Mouse (Mus musculus) embryo, embryonic 11 days (tissue): ENCODE measurements at regions not wholly inside any gene's neighbourhood (a gene's known extent, or its start where the extent isn't known, plus 50 kb on each side); places are given as distances from the start of the nearest gene placed in this dataset.

Source experiments
- DNase-seq: peaks from one replicate; pipeline ENCODE4 v3.0.0-alpha.2; 2015

DNA sequence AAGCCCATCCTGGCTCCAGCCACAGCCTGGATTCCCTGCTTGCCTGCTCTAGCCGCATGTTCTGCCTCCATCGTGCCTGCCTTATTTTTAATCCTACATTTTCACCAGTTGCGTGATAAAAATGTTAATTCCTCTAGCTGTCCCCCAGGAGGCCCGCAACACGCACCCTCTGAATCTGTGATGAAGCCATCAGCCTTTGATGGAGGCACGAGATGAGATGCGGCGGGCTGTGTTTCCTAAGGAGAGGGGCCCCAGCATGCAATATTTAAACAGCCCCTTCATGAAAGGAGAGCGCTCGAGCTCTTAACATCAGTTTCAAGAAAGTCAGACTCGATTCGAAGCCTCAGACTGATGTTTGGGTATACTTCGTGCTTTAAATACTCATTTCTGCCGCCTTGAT, 76.3 kb downstream of the Nptx2 start:
- no peak for DNase-seq

DNA sequence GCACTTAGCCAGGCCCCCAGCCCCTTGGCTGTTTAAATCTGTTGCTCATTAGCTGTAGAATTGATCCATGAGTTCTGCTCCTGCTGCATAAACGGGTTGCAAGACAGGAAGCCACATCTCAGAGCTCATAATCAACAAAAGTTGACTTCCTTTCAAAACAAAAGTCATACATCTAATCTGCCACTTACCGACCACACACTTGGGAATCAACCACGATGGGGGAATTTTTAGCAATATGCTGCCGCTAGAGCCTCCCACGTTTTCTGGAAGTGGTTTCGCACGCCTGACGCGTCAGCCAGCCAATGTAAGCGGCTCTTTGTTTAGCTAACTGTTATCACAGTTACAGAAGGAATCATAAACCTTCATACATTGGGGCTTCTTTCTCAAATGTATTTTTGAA, 77.7 kb downstream of the Nptx2 start:
- no peak for DNase-seq

DNA sequence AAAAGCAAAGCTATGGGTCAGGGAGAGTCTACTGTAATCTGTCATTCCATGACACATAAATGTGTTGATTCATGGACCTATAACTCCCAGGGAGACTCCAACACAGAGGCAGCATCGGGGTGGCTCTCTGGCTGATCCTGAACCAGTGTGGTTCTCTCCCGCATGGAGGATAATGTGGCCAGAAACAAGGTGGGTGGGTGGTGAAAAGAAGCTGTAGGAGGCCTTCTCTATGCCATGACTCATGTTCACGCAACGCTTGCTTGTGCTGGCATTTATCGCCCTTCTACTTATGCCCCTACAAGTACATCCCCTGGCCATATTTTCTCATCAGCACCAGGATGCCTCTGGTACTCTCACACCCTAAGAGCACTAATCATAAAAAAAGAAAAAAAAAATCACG, 86.6 kb downstream of the Nptx2 start:
- DNase-seq, result no peak

DNA sequence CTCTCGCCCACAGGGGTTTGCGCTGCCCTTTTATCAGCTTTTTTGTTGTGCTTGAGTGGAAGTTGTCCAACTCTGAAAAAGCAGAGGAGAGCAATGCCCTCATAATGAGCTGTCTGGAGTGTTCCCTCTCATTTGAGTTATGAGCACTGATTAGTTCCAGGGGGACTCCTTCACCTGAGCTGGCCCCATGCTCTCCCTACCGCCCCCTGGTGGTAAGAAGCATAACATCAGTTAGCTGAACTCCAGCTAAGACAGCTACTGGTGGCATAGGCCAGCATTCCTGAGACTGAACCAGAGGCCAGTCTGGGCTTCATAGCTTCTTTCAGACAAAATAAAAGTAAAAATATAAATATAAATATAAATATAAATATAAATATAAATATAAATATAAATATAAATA, 92.9 kb downstream of the Nptx2 start:
- DNase-seq, result peak; percentile 63

DNA sequence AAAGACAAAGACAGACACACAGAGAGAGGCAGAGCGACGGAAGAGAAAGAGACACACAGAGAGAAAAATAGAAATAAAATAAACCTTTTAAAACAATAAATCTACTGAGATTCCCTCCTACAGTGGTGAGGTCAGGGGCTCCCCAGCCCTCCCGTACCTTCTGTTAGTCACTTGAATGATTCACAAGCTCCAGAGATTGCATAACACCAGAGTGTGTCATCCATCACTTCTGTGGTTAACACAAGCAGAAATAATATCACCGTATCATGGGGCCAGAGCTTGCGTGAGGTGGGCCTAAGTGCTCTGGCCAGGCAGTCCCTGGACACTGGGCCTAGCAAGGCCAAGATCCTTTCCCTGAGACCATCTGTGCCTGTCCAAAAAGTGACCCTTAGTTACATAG, 93.9 kb downstream of the Nptx2 start:
- DNase-seq, result no peak

DNA sequence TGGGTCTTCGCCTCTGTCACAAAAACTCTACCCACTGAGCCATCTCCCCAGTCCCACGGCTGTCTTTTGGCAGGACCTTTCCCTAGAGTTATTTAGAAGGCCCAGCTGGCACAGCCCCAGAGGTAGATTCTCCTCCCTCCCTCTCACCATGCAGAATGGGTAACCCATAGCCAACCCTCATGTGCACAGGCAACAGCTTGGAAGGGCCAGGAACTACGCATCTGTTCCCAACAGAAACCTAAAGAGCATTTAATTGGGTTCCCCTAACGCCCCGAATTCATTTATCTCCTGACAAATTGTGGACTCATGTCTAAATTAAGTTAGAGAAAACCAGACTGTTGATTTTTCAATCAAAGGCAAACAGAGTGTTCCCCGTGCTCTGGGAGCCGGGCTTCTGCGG, 97.1 kb downstream of the Nptx2 start:
- DNase-seq, result no peak

DNA sequence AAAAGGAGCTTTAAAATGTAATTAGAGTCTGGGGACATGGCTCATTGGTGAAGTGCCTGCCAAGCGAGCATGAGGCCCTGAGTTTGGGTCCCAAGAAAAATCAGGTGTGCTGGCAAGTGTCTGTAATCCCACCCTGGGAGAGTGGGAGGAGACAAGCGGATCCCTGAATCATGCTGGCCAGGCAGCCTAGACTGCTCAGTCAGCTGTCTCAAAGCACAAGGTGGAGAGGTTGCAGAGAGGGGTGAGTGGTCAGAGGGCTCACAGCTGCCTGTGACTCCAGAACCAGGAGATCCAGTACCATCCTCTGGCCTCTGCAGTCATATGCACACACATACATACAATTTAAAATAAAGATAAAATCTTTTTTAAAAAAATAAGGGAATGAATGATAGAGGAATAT, 97.7 kb downstream of the Nptx2 start:
- DNase-seq, result no peak

DNA sequence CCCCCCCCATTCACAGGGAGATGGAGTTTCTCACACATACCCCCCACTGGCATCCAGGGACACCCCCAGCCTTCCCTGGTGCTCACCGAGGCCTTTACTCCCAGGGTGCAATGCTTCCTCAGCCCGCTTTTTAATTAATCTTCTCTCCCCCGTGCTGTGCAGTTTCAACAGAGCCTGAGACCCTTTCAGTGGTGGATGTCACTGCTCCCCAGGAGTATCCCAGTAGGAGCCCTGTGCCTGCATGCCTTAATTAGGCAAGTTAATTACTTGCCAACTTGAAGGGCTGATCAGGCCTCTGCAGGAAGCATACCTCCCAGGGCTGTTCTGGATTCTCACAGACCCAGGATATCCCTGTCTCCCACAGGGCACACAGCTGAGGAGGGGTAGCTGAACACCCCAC, 99.7 kb downstream of the Nptx2 start:
- DNase-seq, result no peak

DNA sequence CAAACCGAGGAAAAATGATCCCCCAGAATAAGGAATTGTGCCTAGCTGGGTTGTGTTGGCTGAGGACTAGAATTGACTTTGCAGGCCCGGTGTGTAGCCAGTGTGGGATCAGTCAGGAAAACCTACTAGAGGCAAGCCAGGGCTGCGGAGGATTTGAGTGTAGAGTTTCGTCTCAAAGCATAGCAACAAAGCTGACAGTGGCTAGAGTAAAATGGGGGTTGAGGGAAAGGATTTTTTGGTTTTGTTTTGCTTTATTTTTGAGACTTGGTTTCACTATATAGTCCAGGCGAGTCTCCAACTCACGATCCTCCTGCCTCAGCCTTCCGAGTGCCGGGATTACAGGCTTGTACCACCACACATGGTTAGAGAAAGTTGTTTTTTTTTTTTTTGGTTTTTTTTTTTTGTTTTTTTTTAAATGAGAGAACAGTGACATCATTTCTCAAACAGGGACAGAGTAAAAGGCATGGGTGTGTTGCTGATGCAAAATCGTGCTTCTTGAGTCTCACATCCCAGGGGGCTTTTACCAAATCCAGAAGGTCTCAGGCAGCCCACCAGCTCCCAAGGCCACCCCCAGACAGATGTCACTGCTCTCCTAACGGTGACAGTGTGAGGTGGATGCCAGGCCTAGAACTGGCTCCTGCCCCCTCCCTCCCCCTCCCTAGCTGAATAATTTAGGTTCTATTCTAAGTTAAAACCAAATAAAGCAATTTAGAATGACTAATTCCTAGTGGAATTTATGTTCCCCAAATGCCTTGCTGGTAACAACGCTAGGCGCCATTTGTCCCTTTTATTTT, 101.8 kb downstream of the Nptx2 start:
- DNase-seq, result no peak

DNA sequence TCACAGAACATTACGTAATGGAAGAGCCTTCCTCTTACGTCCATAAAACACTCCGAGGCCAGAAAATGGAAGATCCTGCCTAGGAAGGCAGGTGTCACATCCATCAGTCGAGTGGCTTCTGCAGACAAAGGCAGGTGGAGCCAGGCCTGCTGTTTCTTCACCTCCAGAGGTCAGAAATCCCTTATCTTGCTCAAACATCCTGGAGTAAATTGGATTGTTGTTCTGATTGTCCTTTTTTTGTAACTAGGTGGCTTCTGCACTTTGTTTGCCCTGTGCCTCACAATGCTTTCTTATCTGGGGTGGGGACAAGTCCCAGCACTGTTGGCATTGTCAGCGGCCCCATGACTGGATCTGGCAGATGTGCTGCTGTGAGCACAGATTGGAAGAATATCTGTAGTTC, 106.5 kb downstream of the Nptx2 start:
- no peak for DNase-seq

DNA sequence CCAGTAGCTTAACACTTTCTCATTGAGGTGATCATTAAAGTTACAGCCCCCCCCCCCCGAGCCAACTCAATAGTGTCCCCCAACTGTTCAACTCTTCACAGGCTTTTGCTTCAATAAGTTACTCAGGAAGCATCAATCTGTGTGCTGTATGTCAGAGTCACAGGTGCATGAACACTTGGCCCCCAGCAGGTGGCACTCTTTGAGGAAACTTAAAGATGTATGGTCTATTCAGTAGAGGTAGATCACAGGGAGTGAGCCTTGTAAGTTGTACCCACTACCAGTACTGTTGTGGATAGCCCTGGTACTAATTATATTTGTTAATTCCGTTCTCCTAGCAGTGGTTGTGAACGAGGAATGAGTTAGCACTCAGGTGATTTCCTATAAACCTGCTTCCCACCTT, 99.6 kb downstream of the Tmem130 start:
- DNase-seq, result no peak

DNA sequence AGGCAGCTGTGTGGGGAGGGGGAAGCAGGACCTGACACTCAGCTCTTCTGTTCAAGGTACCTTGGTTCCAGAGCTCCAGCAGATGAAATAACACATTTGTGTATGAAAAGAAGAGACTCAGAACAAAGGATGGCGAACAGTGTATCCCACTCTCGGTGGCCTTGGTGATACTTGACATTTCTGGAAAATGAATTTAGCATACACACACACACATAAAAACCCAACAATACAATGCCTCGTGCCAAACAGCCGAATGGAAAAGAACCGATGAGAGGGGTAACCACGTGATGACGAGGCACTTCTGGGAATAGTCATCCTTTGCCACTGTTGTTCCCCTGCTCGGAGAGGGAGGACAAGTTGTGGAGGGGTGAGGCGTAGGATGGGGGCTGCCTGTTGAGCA, 97.6 kb downstream of the Tmem130 start:
- DNase-seq, result no peak

DNA sequence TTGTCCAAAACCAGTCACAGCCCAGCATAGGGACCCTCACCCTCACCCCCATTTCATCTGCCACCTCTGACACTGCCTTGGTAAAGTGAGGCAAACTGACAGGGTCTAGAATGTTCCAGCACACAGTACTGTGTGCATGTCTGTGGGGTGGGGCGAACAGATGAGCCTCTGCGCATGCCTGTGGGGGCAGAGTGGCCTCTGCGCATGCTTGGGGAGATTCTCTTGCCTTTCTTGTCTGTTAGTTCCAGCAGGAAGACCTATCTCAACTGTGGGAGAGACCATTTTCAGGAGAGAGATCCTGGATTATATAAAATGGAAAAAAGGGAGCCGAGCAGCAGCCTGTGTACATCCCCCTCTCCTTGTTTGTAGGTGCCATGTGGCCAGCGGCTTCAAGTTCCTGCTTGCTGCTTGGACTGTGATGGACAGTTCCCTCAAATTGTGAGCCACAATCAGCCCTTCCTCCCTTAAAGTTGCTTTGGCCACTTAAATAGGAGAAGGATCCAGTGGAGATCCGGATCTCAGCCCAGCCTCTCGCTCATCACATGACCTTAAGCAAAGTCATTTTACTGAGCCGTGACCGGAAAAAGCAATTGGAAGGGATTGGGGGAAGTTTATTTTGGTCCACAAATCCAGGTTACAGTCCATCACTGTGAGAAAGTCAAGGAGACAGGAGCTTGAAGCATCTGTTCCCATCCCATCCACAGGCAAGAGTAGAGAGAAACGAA, 96.9 kb downstream of the Tmem130 start:
- DNase-seq, result no peak

DNA sequence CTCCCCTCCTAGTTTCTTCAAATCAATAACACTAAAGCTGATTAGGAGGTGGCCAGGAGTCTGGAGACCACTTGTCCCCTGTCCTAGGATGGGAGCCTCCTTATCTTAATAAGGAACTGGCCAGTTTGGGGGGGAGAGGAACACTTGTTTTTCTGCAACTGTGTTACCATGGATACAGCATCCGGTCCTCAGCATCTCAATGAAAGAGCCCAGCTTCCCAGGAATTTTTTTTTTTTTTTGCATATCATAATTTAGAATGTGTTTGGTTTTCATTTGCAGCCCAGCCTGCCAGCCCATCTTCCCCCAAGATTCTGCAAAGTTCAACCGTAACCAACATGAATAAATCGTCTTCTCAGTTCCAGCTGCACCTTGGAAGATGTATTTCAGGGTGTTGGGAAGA, 93.6 kb downstream of the Tmem130 start:
- no peak for DNase-seq

DNA sequence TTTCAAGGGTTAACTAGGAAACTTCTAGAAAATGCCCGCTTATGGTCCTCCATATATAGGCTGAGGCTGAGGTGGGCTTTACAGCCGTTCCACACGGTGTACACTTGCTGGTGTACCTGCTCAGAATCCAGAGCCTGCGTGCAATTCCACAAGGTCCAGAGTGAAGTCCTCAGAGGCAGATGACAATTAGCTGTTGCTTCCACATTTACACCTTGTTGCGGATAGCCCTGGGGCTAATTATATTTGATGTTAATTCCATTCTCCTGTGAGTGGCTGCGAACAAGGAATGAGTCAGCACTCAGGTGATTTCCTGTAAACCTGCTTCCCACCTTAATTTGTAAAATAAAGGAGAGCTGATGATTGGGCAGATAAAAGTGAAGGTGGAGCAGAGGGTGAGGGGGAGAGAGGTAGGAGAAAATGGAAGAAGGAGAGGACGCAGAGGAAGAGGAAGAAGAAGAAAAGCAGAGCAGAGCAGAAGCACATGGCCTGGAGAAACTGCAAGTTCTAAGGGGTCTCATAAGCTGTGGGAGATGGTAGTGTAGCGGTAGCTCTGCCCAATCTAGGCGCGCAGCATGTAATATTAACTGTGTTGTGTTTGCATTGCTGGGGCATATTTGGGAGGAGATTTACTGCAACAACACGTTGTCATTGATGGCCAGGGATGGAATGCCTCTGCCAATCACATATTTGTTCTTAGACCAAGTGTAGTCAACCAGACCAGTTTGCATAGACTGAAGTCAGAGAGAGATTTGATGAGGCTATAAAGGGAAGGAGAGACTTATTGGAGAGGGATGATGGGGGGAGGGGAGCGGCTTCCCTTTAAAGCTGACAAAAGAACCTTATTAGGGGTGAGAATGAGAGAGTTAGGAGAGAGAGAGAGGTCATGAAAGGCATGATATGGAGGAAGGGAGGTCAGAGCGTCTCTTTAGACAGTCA, 82.5 kb downstream of the Tmem130 start:
- DNase-seq, result no peak

DNA sequence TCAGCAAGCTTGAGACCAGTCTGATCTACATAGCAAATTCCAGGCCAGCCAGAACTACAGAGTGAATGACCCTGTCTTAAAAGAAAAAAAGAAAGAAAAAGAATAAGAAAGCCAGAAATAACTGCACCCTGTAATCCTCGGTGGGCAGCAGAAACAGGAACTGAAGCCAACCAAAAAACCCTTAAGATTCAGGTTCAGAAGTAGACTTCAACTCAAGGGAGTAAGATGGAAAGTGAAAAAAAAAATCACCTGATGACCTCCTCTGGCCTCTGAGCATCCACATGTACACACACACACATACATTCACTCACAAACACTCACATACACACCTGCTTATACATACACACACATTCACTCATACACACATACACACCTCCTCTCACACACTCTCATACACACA, 77.4 kb downstream of the Tmem130 start:
- no peak for DNase-seq
